Mouse (Mus musculus) forelimb bud, embryonic 11.5 days (tissue): ENCODE results near the gene Ltc4s.

ENCODE experiments used
- DNase-seq: peaks from one replicate; pipeline ENCODE4 v3.0.0-alpha.2; 2012; ENCODE audit warnings: low read depth, low spot score

Gene Ltc4s

DNA sequence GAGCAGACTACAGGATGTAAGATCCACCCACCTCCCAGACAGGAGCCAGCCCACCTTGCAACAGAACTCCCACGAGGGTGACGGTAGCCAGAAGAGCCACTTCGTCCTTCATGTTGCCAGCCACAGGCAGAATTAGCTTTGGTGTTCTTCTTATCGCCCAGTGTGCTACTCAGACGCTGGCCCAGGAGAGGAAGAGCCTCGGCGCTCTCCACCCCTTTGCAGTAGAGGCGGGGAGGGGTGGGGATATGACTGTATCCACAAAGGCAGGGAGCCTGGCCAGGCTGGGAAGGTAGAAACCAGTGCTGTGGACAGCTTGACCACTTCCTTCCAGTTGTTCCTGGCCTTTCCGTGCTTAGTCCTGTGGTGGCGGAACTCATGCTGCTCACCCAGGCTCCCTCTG is at the start of gene Ltc4s:
TSS of gene Ltc4s (minus strand) at position 293 of the 400 bp plus-strand sequence.
- no peak for DNase-seq

DNA sequence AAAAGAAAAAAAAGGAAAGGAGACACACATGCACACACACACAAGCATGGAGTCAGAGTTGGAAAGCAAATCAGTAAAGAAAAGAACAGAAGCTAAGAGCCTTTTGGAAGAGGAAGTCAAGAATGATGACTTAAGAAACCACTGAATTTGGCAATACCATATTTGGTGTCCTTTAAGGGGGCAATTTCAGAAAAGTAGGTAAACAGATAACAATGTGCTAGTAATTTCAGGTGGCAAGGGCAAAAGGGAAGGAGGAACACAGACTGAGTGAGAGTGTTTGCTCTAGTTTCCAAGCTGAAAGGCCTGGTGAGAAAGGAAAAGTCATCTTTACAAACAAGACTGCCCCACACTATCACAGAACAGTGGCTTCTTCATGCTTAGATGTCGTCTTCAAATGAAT is 48.0 kb upstream of the Ltc4s start:
- no peak for DNase-seq

DNA sequence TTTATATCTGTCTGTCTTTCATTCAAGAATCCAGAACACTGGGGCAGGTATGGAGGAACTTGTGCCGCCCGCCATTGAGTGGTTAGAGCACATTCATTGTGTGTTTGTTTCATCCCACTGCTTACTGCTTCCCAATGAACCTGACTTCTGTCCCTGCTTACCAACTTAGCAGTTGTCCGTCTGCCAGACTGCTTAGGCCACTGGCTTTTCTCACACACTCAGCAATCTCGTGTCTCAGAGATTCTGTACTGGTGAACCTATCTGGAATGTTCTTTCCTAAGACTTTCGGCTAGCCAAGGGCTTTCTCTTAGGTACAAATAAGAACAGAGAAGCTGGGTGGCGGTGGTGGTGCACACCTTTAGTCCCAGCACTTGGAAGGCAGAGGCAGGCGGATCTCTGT is 47.3 kb upstream of the Ltc4s start:
- no peak for DNase-seq

DNA sequence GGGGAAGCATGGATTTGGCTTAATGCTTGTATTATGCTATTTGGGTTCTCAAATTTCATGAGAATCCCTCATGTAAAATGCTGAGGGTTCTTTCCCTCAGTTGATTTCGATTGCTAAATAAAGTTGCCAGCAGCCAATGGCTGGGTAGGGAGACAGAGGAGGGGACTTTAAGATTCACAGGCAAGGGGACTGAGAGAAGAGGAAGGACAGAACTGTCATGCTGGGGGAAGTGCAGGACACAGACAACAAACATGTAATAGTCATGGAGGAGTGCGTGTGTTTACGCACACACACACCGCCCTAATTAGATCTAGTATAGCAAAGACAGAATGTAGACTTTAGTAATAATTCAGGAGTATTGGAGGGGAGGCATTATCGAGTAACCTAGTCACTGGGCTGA is 46.8 kb upstream of the Ltc4s start:
- no peak for DNase-seq

DNA sequence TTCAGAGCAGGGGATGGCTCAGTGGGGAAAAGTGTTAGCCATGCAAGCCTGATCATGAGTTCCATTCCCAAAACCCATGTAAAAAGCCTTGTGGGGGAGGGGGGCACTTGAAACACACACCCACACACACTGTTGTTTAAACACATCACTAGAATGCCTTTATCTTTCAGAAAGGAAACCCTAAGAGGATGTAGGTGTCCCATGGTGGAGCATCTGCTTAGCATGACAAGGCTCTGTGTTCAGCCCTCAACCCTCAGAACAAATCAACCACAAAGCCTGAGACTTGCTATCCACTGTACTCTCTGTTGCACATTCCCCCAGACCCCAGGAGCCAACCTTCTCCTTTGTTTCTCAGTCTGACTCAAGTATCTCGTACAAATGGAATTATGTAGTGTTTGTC is 41.6 kb upstream of the Ltc4s start:
- DNase-seq = no peak

DNA sequence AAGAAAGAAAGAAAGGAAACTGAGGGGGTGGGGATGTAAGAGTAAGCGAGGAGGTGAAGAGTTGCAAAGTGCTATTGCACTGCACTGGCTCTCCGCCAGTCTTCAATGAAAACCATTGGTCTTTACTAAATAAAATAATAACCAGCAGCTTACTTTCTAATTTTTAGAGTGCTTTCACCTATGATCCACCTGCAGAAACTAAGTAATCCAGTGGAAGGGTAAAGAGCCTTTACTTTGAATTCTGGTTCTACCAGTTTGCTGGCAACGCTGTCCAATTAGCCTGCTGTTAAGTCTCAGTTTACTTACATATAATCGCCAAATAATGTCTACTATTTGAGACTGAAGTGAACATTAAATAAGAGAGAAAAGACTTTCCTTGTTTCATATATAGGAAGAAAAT is 40.6 kb upstream of the Ltc4s start:
- DNase-seq = no peak

DNA sequence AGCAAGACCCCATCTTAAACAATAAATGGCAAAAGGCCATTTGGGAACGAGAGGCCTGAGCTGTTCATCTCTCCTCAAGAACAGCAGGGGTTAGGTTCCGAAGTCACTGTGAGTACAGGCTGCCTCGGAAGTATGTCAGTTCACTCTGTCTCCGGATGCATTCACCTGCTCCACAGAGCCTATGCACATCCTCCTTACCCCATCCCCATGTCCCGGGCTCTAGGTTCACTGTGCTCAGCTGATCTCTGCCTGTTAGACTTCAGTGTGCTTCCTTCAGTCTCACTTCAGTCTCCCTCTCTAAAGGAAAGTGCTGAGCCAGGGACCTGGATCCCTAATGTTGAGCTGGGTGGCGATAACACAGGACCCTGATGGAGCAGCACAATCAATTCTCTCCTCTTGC is 39.3 kb upstream of the Ltc4s start:
- no peak for DNase-seq

DNA sequence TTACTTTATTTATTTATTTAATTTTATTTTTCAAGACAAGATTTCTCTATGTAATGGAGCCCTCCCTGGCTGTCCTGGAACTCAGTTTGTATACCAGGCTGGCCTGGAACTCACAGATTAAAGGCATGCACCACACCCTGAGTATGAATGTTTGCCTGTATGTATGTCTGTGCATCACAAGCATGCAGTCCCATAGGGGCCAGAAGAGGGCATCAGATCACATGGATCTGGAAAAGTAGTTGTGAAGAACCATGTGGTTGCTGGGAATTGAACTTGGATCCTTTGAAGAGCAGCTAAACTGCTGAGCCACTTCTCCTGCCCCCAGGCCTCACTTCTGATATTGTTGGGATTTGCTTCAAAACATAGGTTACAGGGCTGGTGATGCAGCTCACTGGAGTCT is 38.6 kb upstream of the Ltc4s start:
- no peak for DNase-seq

DNA sequence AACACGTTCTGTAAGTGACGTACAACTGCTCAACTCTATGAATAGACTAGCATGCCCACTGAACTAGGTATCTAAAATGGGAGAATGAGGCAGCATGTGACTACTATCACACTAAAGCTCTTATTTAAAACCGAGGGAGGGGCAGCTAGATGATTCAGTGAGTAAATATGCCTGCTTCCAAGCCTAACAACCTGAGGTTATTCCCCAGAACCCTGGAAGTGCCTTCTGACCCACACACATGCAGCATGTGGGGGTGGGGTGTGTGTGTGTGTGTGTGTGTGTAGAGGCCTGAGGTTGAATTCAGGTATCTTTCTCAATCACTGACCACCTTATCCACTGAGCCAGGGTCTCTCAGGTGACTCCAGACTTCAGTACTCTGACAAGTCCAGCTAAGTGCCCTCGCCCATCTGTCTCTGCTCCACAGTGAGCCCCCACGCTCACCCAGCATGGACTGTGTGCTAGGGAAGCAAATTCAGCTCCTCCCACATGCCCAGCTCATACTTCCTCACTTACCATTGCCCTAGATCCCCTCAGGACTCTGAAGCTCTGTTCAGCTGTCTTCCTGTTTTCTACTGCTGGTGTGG is 37.2 kb upstream of the Ltc4s start:
- DNase-seq = no peak

DNA sequence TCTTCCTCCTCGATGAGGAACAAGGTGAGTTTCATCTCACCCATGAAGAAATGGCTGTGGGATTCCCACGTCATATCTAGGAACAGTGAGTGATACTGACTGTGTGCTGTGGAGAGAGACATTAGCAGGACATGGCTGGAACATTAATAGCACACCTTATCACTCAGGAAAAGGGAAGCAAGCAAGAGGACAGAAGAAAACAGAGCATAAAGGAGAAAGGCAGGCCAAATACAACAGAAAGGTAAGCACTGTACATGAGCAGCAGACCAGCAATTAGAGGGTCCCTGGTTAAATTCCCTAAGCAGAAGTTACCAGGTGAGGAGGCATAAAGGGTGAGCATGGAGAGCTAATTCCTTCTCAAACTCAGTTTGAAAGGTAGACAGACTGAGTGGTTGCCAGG is 36.7 kb upstream of the Ltc4s start:
- DNase-seq = no peak

DNA sequence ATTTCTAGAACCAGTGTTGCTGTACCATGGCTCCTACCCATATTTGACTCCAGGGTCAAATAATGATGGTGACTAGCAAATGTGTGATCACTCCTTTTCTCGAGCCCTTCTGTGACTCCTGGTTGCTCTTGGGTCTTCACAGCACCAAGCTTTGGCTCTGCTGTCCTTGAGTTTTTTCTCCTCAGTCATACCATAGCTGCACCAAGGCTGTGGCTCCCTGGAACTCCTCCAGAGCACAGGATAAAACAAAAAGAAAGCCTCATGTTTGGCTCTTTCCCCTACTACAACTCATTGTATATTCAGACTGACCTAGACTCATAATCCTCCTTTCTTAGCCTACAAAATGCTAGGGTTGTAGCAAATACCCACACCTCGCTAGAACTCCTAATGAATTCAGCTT is 34.4 kb upstream of the Ltc4s start:
- DNase-seq = no peak

DNA sequence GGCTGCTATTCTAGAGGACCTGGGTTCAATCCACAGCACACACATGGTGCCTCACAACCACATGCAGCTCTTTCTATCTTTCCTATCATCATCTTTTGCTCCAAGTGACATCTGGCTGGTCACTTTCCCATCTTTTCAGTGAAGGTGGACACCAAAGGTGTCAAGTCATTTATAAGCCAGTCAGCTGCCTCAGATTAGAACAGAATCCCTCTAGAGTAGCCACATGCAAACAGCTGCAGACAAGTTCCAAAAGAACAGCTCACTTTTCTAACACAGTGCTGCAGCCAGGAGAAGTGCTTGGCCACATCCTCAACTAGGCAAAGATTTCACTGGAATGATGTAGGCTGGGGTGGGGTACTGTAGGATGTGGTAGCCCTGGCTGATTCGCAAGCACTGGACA is 31.5 kb upstream of the Ltc4s start:
- DNase-seq = no peak

DNA sequence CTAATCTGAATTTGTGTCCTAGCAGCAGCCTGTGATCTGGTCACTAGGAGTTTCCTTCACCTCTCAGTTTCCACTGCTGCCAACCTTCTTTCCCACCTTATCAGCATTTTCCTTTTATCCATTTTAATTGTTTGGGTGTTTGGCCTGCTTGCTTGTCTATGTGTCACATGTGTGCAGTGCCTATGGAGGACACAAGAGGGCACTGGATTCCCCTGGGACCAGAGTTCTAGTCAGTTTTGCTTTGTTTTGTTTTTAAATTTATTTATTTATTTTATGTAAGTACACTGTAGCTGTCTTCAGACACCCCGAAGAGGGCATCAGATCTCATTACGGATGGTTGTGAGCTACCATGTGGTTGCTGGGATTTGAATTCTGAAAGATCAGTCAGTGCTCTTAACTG is 30.7 kb upstream of the Ltc4s start:
- DNase-seq = no peak

DNA sequence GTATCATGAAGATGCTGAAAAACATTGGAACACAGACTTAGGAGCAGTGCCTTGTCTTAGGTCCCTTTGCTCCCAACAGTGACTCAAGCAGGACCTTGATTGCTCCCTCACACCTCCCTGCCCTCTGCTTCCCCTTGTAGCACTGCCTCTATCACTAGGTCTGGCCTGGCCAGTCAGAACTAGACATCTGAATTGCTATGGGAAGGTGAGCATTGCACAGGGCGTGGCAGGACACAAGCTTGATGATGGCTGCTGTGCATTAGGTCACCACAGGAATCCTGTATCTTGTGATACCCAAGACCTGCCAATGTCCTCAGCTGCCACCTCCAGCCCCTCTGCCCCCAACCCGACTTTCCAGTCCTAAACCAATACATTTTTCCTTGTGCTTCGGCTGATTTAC is 28.6 kb upstream of the Ltc4s start:
- DNase-seq = no peak

DNA sequence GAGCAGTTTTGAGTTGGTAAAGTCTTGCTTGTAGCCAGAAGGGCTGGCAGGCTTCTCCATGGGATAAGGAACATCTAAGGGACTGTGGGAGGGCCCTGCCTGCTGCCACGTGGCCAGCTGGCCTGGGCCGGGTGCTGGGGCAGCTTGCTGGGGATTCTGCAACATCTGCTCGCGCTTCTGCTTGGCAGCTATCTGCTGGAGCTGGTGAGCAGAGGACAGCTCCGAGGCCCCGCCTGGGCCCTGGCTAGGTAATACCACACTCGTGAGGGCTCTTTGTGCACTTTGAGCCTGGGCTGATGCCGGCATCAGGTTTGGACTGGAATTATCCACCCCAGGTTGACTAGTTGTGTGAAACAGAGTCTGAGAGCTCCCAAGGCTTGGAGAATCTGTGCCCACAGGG is 27.5 kb upstream of the Ltc4s start:
- DNase-seq = no peak

DNA sequence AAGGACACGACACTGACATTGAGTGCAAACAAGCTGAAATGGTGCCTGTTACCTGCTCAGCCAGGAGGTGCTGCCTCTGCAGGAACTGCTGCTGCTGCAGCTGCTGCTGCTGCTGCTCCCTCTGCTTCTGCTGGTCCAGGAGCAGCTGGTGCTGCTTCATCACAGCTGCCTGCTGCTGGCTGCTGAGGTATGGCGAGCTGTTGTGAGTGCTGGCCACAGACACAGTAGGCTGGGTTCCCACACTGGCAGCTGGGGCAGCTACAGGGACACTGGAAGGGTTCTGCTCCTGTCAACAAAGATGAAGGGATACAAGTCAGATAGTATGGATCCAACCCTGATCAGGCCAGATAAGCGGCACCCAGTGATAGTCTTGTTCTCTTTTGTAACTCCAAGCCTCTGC is 24.8 kb upstream of the Ltc4s start:
- no peak for DNase-seq

DNA sequence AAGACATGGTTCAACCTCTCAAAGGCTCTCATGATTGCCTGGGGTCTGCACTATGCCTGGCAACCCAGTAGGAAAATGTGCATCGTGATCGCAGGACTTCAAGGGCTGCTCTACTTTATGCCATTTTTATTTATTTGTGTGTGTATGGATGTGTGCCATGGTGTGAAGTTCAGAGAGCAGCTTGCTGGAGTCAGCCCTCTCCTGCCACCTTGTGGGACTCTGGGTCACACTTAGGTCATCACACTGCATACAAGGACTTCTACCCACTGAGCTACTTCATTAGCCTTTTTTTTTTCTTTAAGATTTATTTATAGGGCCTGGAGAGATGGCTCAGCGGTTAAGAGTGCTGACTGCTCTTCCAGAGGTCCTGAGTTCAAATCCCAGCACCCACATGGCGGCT is 23.6 kb upstream of the Ltc4s start:
- DNase-seq = no peak

DNA sequence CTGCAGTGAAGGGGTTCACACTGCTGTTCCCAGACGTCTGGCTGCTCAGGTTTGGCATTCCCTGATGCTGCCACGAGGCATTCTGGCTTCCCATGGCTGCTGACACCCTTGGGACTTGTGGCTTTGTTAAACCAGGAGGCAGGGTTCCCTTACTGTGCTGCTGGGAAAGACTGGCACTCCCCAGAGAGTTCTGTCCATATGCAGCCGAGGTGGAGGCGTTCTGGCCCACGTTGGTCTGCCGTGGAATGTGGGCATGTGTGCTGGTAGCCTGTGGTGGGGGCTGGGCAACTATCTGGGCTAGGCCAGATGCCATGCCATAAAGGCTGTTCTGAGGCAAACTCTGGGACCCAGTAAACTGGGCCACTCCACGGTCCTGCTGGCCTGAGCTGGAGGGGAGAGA is 19.9 kb upstream of the Ltc4s start:
- no peak for DNase-seq

DNA sequence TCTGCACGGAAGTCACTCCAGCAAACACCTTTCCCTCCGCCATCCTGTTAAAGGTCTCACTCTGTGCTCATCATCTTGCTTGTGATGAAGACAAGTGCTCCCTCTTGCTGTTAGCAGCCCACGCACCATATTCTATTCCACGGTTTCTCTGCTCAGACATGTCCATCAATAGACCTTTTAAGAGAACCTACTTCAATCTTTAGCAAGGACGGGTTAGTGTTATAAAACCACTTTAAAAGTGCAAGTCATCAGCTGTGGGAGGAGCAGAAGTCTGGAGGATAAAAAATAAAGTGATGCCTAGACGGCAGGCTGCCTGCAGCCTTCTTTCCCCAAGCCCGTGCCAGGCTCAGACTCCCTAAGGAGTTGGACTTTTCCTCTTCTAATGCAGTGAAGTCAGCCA is 18.2 kb upstream of the Ltc4s start:
- no peak for DNase-seq

DNA sequence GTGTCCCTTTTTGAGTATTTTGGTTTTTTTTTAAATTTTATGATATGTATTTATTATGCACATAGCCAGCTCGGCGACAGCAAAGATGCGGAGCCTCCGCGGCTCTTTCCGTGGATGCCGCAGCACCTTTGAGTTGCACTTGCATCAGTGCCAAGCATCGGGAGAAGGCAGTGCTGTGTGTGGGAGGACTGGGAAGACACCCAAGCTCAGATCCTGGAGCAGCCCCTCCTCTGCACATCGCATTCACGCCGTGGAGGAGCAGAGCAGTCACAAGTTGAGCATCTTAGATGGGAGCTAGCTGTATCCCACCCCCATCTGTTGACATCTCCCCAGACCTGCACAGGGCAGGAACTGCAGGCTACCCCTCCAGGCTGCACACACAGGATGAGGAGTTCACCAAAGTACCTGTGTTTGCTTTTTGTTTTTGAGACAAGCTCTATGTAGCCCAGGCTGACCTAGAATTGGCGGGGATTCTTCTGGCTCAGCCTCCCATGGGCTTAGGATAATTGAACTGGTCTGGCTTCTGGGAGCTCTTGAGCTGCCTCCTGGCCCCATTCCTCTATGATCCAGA is 15.7 kb upstream of the Ltc4s start:
- DNase-seq = no peak

DNA sequence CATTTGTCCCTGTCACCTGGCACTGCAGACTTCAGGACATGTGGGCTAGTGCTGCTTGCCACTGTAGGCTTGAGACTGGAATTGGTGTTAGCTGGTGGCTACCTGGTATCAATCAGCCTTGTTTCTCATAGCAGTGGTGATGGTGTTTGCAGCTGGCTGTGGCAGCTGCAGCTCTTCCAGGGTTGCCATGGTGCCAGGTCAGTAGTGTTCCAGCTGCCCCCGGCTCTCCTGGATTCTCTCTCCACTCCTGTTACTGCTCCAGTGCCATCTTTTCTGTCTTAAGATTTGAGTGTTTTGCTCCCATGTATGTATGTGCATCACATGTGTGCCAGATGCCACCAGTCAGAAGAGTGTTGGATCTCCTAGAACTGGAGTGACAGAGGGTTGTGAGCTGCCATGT is 15.0 kb upstream of the Ltc4s start:
- DNase-seq = no peak

DNA sequence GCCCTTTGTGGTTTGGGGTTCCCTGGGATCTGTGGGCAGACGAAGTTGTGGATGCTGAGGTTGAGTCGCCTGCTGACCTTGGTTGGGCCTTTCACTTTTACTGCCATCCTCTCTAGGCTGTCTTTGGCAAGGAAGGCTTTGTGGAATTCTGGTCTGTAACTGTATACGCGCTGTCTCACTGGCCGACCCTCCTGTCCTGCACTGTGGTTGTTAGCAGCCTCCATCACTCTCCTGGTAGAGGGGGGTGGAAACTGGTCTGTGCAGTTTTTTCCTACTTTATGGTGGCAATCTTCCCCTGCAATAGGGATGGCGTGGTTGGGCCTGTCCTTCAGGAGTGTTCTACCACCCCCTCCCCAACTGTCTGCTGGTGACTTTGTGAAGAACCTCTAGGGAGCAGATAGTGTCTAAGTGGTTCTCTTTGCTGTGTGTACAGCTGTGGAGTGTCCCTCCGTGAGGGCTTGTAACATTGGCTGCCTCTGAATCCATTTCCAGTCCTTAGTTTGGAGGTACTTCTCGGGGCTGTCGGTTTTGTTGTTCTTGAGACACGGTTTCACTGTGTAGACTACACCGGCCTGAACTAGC is 14.4 kb upstream of the Ltc4s start:
- no peak for DNase-seq

DNA sequence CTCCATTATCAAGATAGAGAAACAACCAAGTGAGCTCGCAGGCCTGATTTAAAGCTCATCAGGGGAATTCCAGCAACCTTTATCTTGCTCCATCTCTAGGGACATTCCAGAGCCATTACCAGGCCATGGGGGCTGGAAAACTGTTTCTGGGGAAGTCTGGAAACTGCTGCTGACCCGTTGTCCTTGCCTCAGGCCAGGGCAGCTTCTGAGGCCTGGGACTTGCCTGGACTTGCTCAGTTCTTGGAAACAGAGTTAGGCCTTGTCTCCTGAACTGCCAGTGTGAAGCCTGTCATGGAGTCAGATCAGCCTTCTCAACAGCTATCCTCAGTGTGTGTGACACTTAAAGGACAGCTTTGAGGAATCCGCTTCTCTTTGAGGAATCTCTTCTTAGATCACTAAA is 13.8 kb upstream of the Ltc4s start:
- peak; percentile 36 for DNase-seq
